Mouse (Mus musculus) 3T3-L1 (cell line): Measurements from ENCODE around the gene Gpkow.

Experiments used
- DNase-seq: peaks from one replicate; pipeline ENCODE4 v3.0.0-alpha.2; 2015; ENCODE audit warnings: low read depth, low spot score

Gene Gpkow

GRCm38 (mm10) chrX:7696954-7697381, at the start of gene Gpkow:
Gpkow (plus strand) TSS chrX:7697131.
- peak; percentile 95 for DNase-seq

GRCm38 (mm10) chrX:7648671-7649304, 48.1 kb upstream of the Gpkow start:
- peak; percentile 95 for DNase-seq

- peak; percentile 38 for DNase-seq
Measured at GRCm38 (mm10) chrX:7657221-7657639, 39.7 kb upstream of the Gpkow start, which contains the start of gene Prickle3. Prickle3 (plus strand) TSS chrX:7657260.

GRCm38 (mm10) chrX:7658031-7658784, 38.7 kb upstream of the Gpkow start:
- DNase-seq: peak; percentile 49

- DNase-seq: no peak
Measured at GRCm38 (mm10) chrX:7658785-7659589, 37.9 kb upstream of the Gpkow start.

- no peak for DNase-seq
Measured at GRCm38 (mm10) chrX:7661086-7661485, 35.8 kb upstream of the Gpkow start.

GRCm38 (mm10) chrX:7662936-7663335, 34.0 kb upstream of the Gpkow start:
- DNase-seq: no peak

GRCm38 (mm10) chrX:7664791-7665190, 32.1 kb upstream of the Gpkow start:
- DNase-seq: no peak

- no peak for DNase-seq
Measured at GRCm38 (mm10) chrX:7665739-7666502, 31.0 kb upstream of the Gpkow start.

- DNase-seq: peak; percentile 82
Measured at GRCm38 (mm10) chrX:7670390-7670881, 26.5 kb upstream of the Gpkow start.

- peak; percentile 56 for DNase-seq
Measured at GRCm38 (mm10) chrX:7670921-7671623, 25.9 kb upstream of the Gpkow start, which contains the start of gene Plp2. Plp2 (minus strand) TSS chrX:7671390.

GRCm38 (mm10) chrX:7672739-7673138, 24.2 kb upstream of the Gpkow start:
- DNase-seq: no peak

- DNase-seq: peak; percentile 61
Measured at GRCm38 (mm10) chrX:7673578-7674281, 23.2 kb upstream of the Gpkow start.

GRCm38 (mm10) chrX:7674284-7675000, 22.5 kb upstream of the Gpkow start:
- DNase-seq: no peak

GRCm38 (mm10) chrX:7675001-7675380, 21.9 kb upstream of the Gpkow start:
- no peak for DNase-seq

GRCm38 (mm10) chrX:7678986-7679385, 17.9 kb upstream of the Gpkow start:
- peak; percentile 61 for DNase-seq

- DNase-seq: peak; percentile 90
Measured at GRCm38 (mm10) chrX:7679405-7680056, 17.4 kb upstream of the Gpkow start.

GRCm38 (mm10) chrX:7680057-7680412, 16.9 kb upstream of the Gpkow start:
- no peak for DNase-seq

GRCm38 (mm10) chrX:7680864-7681263, 16.1 kb upstream of the Gpkow start, which contains the start of gene Magix:
Magix (minus strand) TSS chrX:7681251.
- DNase-seq: no peak
